Mouse (Mus musculus): ENCODE data around the gene B020031M17Rik. TPM values are rescaled to one million over a fixed set of nuclear protein-coding genes. Genes with fewer than 3 reads are reported as not detected.
"Not testable (repeated sequence)": the region's sequence is repeated elsewhere in the genome, so short reads cannot be mapped to it uniquely, and the experiment has no call there.

B020031M17Rik gene
- total and polyA plus RNA-seq, 2 experiments from 2014 or later: not detected

- H3K4me1 ChIP-seq (ENCODE audit: insufficient read depth); H3K9ac ChIP-seq; H3K27me3 ChIP-seq (ENCODE audit: insufficient read depth, low read length); H3K9me3 ChIP-seq (ENCODE audit: low read length); H3K36me3 ChIP-seq (ENCODE audit: insufficient read depth); H3K4me3 ChIP-seq (ENCODE audit: low read depth, low read length); H3K4me2 ChIP-seq (ENCODE audit: low read depth); ATAC-seq; H3K27ac ChIP-seq (ENCODE audit: low read depth, low read length); DNase-seq: not testable (repeated sequence)
- WGBS: no CpG with 5 or more reads among the region's 5 CpGs
Measured at GRCm38 (mm10) chr13:119955567-119955966, 5.0 kb upstream of the B020031M17Rik start.

DNA sequence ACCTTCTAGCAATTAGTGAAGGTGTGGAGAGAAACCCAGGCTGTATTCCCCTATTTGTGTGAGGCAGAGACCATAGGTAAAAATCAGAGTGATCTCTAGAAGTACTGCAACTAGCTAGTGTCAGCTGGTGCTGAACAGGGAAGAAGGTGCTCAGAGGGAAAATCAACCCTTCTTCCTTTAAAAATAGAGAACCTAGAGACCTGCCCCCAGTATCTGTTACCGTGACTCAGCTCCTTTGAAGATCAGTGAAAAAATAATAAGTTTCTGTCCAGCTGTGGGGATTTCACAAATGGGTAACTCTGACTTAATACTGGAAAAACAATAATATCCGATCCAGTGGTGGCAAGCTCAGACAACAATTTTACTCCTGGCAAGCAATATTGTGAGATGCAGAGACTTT, 4.5 kb upstream of the B020031M17Rik start:
- 93% methylated on average over 2 of the region's 2 CpGs for WGBS
- not testable (repeated sequence) for H3K9me3 ChIP-seq (ENCODE audit: low read length); H3K4me2 ChIP-seq (ENCODE audit: low read depth); H3K27ac ChIP-seq (ENCODE audit: low read depth, low read length); ATAC-seq; H3K9ac ChIP-seq; H3K27me3 ChIP-seq (ENCODE audit: insufficient read depth, low read length); H3K4me1 ChIP-seq (ENCODE audit: insufficient read depth); H3K4me3 ChIP-seq (ENCODE audit: low read depth, low read length); H3K36me3 ChIP-seq (ENCODE audit: insufficient read depth); DNase-seq

- H3K9ac ChIP-seq; DNase-seq; H3K9me3 ChIP-seq (ENCODE audit: low read length); H3K27me3 ChIP-seq (ENCODE audit: insufficient read depth, low read length); H3K4me3 ChIP-seq (ENCODE audit: low read depth, low read length); H3K36me3 ChIP-seq (ENCODE audit: insufficient read depth); H3K27ac ChIP-seq (ENCODE audit: low read depth, low read length); ATAC-seq; H3K4me1 ChIP-seq (ENCODE audit: insufficient read depth); H3K4me2 ChIP-seq (ENCODE audit: low read depth): not testable (repeated sequence)
- whole genome bisulfite sequencing: no CpG with 5 or more reads among the region's 5 CpGs
Measured at GRCm38 (mm10) chr13:119929172-119929571, 21.4 kb downstream of the B020031M17Rik start, which contains the start of gene Gm21761. Gm21761 (minus strand) TSS chr13:119929272.

DNA sequence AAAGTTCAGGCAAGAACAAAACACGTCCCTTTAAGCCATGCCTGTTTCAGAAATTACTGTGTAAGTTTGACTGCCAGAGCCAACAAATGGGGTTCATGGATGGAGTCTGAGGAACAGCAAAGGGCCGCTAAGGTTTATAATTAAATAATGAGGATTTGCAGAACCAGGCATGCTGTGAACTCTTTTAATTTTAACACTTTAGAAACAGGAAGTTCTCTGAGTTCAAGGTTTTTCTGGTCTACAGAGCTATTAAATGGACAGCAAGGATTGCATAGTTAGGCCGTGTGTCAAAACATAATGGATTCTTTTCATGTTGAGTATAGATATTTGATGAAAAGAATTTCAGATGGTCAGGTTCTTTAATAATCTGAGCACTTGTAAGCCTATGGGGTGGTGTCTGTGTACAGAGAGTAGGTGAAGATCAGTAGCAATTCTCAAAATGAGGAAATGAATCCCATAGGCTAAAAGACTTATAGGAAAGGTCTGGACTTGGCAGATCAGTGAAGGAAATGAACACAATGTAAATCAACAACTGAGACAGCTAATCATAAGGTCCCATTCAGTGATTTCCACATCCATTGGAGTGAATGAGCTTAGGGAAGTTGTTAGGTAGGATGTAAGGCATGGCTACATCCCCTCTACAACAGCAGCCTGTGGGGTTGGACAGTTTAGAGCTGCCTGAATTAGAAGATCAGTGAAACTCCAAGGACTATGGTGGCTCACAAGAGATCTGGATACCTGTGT, 25.8 kb downstream of the B020031M17Rik start:
- H3K4me3 ChIP-seq (ENCODE audit: low read depth, low read length); H3K27me3 ChIP-seq (ENCODE audit: insufficient read depth, low read length); H3K4me1 ChIP-seq (ENCODE audit: insufficient read depth); H3K36me3 ChIP-seq (ENCODE audit: insufficient read depth); DNase-seq; H3K27ac ChIP-seq (ENCODE audit: low read depth, low read length); ATAC-seq; H3K9me3 ChIP-seq (ENCODE audit: low read length); H3K4me2 ChIP-seq (ENCODE audit: low read depth); H3K9ac ChIP-seq: not testable (repeated sequence)
- 81% methylated on average over 2 of the region's 3 CpGs for WGBS

GRCm38 (mm10) chr13:119916966-119917722, 33.5 kb downstream of the B020031M17Rik start:
- ATAC-seq; H3K4me2 ChIP-seq (ENCODE audit: low read depth); H3K27me3 ChIP-seq (ENCODE audit: insufficient read depth, low read length); H3K4me1 ChIP-seq (ENCODE audit: insufficient read depth); H3K36me3 ChIP-seq (ENCODE audit: insufficient read depth); H3K9ac ChIP-seq; DNase-seq; H3K27ac ChIP-seq (ENCODE audit: low read depth, low read length); H3K4me3 ChIP-seq (ENCODE audit: low read depth, low read length); H3K9me3 ChIP-seq (ENCODE audit: low read length): not testable (repeated sequence)
- WGBS: 84% methylated on average over 4 of the region's 5 CpGs

GRCm38 (mm10) chr13:119916449-119916848, 34.2 kb downstream of the B020031M17Rik start:
- H3K27ac ChIP-seq (ENCODE audit: low read depth, low read length); H3K27me3 ChIP-seq (ENCODE audit: insufficient read depth, low read length); H3K4me3 ChIP-seq (ENCODE audit: low read depth, low read length); ATAC-seq; H3K9ac ChIP-seq; H3K36me3 ChIP-seq (ENCODE audit: insufficient read depth); H3K4me2 ChIP-seq (ENCODE audit: low read depth); H3K4me1 ChIP-seq (ENCODE audit: insufficient read depth); H3K9me3 ChIP-seq (ENCODE audit: low read length); DNase-seq: not testable (repeated sequence)
- WGBS: 68% methylated on average over 2 of the region's 2 CpGs

Other genes with a start within 250 kb of the B020031M17Rik start
- 11.2 and 11.3 TPM in 2 replicates for gene Nim1k, start 194.9 kb downstream of the B020031M17Rik start, total RNA-seq (2014; rRNA removed)
- 7.5 and 8.7 TPM in 2 replicates for gene Nim1k, start 194.9 kb downstream of the B020031M17Rik start, polyA plus RNA-seq (2015; fragmentation: Nextera tagmentation; extraction: Ambion mirVana)
- 46.6 and 56.7 TPM in 2 replicates for gene Zfp131, start 159.9 kb downstream of the B020031M17Rik start, total RNA-seq (2014; rRNA removed)
- gene Zfp131, start 159.9 kb downstream of the B020031M17Rik start, polyA plus RNA-seq (2015; fragmentation: Nextera tagmentation; extraction: Ambion mirVana): 23.1 and 27.7 TPM in 2 replicates
- gene AF067063, start 120.6 kb downstream of the B020031M17Rik start, total RNA-seq (2014; rRNA removed): not detected in 2 replicates
- not detected in 2 replicates for gene AF067063, start 120.6 kb downstream of the B020031M17Rik start, polyA plus RNA-seq (2015; fragmentation: Nextera tagmentation; extraction: Ambion mirVana)
- gene D13Ertd608e, start 114.8 kb downstream of the B020031M17Rik start, total RNA-seq (2014; rRNA removed): not detected in 2 replicates
- not detected in 2 replicates for gene D13Ertd608e, start 114.8 kb downstream of the B020031M17Rik start, polyA plus RNA-seq (2015; fragmentation: Nextera tagmentation; extraction: Ambion mirVana)
- gene Tcstv1, start 56.0 kb downstream of the B020031M17Rik start, total RNA-seq (2014; rRNA removed): not detected in 2 replicates
- not detected in 2 replicates for gene Tcstv1, start 56.0 kb downstream of the B020031M17Rik start, polyA plus RNA-seq (2015; fragmentation: Nextera tagmentation; extraction: Ambion mirVana)
- gene Gm21761, start 21.5 kb downstream of the B020031M17Rik start, total RNA-seq (2014; rRNA removed): not detected in 2 replicates
- gene Gm21761, start 21.5 kb downstream of the B020031M17Rik start, polyA plus RNA-seq (2015; fragmentation: Nextera tagmentation; extraction: Ambion mirVana): not detected in 2 replicates
- gene Gm36079, start 76.2 kb upstream of the B020031M17Rik start, total RNA-seq (2014; rRNA removed): not detected in 2 replicates
- gene Gm36079, start 76.2 kb upstream of the B020031M17Rik start, polyA plus RNA-seq (2015; fragmentation: Nextera tagmentation; extraction: Ambion mirVana): not detected in 2 replicates
- 0.15 TPM in 1 of 2 replicates, not detected in the other for gene Gm21188, start 101.4 kb upstream of the B020031M17Rik start, total RNA-seq (2014; rRNA removed)
- not detected in 2 replicates for gene Gm21188, start 101.4 kb upstream of the B020031M17Rik start, polyA plus RNA-seq (2015; fragmentation: Nextera tagmentation; extraction: Ambion mirVana)
- gene Gm20767, start 189.4 kb upstream of the B020031M17Rik start, total RNA-seq (2014; rRNA removed): not detected in 2 replicates
- gene Gm20767, start 189.4 kb upstream of the B020031M17Rik start, polyA plus RNA-seq (2015; fragmentation: Nextera tagmentation; extraction: Ambion mirVana): not detected in 2 replicates
- gene Gm21818, start 221.6 kb upstream of the B020031M17Rik start, total RNA-seq (2014; rRNA removed): not detected in 2 replicates
- gene Gm21818, start 221.6 kb upstream of the B020031M17Rik start, polyA plus RNA-seq (2015; fragmentation: Nextera tagmentation; extraction: Ambion mirVana): not detected in 2 replicates

Data from forebrain, postnatal 0 days (tissue).